Mouse (Mus musculus) ovary, postnatal 14 days (tissue): ENCODE data around the gene Grm8.

Source experiments
- DNase-seq: peaks from one replicate; pipeline ENCODE4 v3.0.0; 2022; ENCODE audit warnings: low spot score

Gene Grm8

DNA sequence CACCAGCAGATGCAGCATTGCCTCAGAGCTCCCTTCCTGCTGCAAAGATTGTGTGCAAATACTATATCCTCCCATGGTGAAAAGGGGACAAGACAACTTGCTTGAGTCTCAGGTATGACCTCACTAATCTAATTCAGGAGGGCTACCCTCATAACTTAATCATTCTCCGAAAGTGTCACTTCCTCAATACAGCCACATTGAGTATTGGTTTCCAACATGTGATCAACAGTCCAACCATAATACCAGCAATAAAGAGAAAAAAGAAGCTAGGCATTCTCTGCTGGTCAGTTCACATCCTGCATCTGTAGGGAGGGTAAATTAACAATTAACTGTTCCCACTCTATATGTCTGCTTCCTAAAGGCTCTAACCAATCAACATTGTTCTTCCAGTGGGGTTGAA lies 94.2 kb downstream of the Grm8 start:
- DNase-seq: no peak

DNA sequence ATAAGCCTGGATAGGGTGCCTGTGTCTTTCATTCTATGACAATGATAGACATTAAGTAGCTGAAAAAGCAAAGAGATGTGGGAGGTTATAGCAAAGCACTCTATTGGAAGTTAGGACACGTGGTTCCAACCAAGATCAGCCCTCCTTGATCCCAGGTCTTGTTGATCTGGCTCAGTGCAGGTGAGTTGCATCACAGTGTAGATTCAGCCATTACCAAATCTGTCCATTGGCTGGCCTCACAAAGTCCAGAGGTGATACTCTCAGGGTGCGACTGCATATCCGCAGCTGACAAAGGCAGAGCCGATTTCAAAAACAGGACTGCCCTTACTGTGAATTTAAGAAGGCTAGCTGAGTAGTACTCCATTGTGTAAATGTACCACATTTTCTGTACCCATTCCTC lies 103.0 kb downstream of the Grm8 start:
- DNase-seq: no peak

DNA sequence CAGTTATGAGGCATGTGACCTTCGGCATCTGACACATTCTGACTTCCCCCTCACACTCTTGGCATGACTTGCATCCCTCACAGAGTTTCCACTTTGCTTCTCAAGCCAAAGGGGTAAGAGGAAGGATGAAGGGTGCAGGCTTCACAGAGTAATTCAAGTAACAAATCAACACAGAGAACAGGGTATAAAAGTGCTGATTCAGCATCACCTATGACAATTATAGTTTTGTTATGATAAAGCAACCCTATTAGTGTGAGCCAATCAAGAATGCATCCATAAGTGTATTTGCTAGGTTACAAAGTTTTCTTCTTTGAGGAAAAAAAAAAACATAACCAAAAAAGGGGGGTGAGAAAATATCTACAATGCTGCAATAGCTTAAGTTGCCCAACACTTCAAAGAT lies 117.3 kb downstream of the Grm8 start:
- no peak for DNase-seq

DNA sequence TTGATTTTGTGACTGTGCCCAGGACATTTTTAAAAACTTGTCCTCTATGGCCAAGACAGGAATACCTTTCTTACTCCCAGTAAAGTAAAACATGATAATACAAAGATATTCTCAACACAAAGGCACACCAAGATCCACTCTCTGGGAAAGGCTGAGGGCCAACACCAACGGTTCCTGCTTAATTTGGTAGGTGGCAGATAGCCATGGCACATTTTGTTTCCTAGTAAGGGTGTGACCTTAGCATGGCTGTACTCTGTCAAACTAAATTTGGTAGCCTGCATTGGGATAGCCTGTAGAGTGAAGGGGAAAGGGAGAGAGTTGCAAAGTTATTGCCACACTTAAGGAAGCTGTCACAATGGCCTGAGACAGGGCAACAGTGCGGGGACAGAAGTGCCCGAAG lies 128.0 kb downstream of the Grm8 start:
- DNase-seq: no peak

DNA sequence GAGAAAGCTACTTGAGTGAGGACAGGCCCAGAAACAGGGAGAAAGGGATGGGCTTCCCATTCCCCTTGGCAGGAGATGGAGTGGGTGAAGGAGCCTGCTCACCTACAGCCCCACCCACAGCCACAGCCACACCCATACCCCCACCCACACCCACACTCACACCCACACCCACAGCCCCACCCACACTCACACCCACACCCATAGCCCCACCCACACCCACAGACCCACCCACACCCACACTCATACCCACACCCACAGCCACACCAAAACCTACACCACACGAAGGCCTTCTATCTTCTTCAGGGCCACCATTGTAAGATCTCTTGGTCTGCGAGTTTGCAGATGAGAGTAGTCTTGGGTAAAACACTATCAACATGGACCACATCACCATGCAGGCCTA lies 137.7 kb downstream of the Grm8 start:
- DNase-seq: no peak

DNA sequence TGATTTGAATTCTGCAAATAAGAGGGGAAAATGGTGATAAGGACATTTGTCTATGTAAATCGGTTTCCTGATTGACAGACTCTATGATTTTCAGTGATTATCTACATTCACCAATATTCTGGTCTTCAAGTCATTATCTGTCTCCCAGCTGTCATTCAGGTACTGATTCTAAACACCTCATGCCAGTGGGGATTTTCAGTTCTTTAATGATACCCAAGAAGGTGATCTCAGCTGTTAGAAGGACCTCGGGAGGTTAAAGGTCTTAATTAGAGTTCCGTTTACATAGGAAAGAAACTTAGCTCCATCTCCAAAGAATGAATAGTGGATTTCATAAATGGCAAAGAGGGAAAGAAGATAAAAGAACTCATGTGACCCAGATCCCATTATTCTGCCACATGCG lies 143.7 kb downstream of the Grm8 start:
- no peak for DNase-seq

DNA sequence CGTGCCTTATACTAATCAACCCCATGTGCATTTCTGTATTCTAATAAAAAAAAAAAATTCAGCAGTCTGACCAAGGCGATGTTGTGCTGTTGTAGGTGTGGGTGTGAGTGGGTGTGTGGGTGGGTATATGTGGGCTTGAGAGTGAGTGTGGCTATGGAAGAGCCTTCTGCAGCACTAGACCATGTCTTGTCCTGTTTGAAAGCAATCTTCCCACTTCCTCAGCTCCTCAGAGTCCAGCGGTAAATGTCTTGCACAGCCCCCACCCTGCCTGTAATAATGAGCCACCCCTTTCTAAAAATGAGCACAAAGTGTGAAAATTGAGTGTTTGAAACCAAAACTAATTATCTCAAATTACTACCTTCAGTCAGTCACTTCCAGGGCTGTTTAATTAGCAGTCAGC lies 152.4 kb downstream of the Grm8 start:
- DNase-seq: no peak

DNA sequence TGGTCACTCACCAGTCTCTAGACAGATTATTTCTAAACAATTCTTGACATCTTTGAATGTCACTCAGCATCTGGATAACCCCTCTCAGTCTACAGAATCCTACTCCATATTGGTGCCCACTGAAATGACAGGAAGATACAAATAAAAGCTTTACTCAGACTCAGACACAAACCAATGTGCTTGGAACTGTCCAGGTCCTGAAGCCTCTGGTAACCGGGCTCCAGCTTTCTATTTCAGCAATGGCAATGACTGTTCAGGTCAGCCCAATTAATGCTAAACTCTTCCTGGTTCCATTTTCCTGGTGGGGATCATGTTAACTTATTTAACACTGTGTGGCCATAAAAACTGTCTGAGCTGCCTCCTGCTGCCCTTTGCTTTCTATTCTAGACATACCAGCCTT lies 153.0 kb downstream of the Grm8 start:
- DNase-seq: no peak

DNA sequence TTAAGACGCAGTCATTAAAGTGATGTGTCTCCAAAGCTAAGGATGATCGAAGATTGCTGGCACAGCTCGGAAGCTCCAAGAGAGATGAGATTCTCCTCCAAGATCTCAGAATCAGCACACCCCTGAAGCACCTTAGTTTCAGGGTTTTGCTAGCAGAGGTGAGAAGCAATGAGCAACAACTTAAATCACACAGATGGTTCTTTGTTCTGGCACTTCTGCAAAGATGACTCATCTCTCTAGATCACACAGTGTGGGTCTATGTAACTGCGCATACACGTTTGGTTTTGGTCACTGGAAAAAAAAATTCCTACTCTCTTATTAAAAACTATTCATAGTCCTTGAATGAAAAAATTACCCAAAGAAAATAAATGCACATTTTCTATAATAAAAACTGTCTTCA lies 157.6 kb downstream of the Grm8 start:
- no peak for DNase-seq

DNA sequence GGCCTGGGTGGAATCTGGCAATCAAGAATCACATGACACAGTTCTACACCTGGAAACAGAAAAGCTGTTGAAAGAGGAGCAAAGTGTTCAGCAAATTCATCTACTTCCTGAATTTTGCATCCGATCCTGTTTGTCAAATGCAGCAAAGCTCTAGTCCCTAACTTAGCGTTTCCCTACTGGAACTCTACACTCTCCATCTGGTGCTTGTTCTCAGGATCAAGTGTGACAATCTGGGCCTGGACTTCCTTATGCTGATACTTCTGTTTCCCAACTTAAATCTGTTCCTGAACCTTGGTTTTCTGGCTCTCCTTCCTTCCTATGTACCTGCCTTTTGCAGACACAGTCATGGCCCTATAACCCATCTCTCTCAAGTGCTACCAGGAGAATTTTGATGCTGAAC lies 166.1 kb downstream of the Grm8 start:
- no peak for DNase-seq

DNA sequence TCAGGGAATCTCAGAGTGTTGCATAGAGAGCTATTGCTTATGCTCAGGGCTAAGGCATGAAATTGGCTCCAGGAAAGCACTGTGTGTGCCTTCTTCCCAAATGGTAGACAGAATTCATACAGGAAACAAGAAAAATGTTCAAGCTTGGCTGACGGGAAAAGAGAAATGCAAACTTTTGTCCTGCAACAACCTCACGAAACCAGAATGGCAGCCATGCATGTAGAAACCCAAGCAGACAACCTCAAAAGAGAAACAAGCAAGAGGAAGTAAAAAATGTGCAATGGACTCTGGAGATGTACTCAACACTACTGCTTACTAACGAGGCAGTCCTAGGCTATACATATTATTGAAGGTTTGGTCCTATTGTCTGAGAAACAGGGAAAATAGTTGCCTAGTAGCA lies 167.9 kb downstream of the Grm8 start:
- DNase-seq: no peak

DNA sequence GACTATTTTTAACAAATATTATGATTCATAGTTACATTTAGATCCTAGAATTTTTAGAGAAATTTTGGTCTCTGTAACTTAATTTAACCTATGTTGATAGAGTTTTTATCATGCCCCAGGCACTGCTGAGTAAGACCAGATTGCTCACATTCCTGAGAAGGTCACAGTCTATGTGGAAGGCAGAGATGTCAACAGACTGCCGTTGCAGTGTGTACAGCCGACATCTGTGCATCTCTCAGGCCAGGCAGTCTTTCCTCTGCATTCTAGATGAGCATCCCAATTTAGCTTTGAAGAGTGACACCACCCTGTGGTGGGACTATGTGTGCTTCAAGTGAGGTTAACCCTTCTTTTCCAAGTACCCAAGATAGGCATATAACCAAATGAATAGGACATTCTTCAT lies 169.7 kb downstream of the Grm8 start:
- no peak for DNase-seq

DNA sequence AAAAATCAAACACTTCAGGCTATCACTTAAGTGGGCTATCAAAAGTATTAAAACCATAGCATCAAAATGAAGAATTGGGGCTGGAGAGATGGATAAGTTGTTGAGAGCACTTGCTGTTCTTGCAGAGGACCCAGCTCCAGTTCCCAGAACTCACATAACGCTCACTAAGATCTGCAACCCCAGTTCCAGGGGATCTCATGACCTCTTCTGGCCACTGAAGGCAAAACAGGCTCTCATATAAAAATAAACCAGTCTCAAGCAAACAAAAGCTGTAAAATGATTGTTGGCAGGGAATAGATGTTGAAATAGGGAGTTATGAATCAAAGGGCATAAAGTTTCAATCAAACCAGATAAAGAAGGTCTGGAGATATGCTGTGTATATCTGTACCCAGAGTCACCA lies 171.1 kb downstream of the Grm8 start:
- no peak for DNase-seq

DNA sequence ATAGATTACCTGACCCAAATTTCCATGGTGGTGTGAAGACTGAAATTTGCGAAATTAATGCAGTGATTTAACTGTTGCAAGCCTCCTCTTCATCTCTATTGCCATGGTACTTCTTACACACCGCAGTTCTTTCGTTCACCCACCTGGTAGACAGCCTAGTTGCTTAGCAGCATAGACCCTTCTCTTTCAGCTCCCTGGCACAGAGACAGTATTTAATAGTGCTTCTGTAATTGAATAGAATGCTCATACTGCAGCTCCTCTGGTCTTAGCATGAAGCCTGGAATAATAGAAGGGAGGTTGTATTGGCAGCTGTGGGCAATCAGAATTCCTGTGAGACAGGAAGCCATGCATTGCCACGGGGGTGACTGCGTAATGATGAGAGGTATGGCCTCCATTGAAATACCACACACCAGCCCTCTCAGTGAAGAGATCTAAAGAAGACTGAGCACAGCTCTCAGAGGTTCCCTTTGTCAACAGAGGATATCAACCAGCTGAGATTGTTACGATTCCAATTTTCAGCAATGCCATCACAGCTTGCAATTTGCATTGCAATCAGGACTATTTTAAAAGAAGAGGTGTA lies 178.6 kb downstream of the Grm8 start:
- no peak for DNase-seq

DNA sequence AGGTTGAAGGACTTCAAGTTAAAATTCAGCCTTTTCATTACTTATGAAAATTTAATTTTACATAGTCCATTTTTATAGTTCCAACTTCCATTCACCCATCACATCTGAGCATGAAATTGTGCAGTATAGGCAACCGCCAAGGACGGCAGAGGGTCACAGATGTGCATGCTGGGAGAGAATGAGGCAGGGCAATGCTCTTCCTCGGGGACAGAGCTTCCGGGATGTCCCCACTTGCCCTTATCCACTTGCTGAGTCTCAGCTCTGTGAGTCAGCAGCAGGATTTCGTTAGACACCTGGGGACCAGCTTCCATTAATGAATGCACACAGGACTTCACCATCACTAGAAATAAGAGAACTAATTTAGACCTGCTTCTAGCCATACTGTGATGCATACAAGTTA lies 183.5 kb downstream of the Grm8 start:
- no peak for DNase-seq

DNA sequence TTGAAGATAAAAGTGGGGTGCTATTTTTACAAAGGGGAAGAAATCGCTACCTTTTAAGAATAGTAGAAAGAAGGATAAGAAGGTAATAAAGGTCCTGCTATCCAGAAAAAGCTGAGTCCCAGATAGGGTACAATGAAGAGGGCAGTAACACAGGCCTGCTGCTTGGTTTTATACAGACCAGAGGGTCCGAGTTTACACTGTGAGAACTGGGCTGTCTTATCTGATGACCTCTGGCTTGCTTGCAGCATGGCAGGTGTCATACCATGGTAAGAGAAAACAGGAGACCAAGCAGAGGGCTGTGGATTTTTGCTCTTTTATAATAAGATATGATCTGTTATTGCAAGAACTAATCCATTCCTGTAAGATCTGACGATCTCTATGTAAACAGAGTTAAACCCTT lies 206.9 kb downstream of the Grm8 start:
- DNase-seq: no peak

DNA sequence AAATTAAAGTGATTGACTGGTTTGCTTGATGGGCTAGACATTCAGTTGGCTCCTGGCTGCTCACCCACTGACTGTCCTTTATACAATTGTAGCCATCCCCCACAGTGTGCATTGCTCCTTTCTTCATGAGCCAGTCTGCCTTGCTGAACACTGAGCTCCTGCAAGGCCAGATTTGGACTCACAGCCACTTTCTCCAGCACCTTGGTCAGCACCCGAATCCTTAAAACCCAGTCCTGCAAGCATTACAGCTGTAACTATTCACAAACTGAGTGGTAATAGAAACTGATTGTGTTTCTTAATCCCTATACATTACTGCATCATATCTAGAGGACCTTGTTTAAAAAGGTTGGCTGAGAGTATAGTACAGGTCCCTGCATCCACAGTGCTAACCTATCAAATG lies 221.7 kb downstream of the Grm8 start:
- DNase-seq: no peak

DNA sequence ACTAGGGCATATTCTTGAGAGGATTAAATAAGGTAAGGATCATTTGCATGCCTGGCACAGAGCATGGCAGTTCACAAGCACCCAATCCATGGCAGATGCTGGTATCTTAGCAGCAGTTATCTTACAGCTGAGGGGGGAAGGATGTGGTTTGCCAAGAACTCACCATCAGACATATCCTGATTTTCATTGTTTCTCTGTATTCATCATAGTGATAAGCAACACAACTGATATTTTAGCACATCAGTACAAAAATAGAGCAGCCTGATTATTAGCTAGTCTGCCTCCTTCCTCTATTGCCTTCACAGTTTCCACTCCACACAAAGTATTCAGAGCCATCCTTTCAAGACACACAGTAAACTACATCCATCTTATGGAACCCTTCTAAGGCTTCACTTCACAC lies 230.6 kb downstream of the Grm8 start:
- no peak for DNase-seq

DNA sequence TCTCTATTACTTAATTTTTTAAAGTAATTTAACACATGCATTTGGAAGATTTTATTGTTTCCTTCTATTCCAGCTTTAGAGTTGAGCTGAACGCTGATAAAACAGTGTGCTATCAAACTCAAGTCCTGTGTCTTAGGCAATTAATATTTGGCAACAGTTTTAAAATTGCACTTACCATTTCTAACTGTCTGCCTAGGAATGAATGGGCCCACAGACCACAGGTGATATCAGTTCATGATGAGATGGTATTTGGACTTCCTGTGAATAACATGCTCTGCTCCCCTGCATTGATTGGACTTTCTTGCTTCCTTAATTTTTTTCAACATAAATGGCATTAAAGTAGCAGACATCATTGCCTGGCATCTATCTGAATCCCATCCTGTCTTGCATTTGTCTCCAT lies 232.8 kb downstream of the Grm8 start:
- no peak for DNase-seq

DNA sequence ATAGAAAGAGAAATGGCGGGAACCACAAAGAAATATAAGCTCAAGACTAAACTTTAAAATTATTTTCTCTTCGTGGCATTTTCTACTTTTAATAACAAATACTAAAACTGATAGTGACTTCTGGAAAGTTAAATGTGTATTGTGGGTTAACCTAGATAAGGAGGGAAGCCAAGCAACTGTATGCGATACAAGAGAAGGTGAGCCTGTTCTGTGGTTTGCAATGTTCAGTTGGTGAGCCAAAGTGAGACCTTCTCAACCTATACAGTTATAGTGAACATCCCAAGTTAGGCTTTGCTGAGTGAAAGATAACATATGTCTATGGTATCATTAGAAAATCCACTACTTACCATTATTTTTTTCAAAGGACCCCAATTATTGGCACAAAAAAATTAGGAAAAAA lies 233.6 kb downstream of the Grm8 start:
- DNase-seq: no peak

DNA sequence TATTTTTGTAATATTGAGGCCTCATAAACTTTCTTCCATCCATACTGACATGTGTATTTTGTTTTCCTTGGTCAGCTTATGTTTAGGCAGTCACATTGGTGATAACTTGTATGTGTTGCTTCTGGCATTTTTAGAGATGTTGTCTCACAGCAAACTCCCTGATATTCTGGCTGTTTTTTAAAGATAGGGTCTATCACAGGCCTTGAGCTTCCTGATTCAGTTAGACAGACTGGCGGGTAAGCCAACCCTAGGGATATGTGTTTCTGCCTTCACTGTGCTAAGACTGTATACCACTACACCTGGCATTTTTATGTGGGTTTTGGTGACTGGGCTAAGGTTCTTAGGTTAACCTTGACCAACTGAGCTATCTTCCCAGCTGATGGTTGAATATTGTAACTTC lies 239.8 kb downstream of the Grm8 start:
- DNase-seq: no peak

DNA sequence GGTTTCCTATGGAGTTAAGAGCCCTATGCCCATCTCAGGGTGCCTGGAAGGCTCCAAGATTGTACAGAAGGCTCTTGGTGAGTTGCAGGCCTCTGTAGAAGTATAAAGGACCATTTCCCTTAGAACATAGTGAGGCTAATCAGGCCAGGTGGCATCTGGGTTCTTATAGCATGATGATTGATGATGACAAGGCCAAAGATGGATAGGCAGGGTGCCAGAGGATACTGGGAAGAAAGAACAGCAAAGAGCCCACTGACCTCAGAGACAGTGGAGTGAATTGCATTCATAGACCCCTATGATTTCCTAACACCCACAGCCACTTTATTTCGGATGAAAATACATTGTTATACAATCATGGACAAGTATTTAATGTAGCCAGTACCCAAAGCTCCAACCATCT lies 242.1 kb downstream of the Grm8 start:
- no peak for DNase-seq

DNA sequence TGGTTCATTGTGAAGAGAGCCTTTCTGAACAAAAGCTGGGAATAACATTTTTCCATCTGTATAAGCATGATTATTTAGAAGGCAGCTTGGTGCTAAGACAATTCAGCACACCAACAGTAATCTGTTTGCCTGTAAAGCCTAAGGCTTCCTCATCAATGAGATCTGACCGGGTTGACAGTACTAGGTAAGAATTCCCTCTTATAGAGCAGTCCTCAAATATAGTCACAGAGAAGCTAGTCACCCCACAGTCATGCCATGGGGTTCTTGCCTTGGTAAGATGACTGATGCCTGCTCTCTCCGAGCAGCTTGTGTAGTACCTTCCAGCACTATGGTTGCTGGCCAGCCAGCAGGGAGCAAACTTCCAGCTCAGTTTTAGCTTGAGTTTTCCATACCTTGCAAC lies 246.6 kb downstream of the Grm8 start:
- DNase-seq: no peak

DNA sequence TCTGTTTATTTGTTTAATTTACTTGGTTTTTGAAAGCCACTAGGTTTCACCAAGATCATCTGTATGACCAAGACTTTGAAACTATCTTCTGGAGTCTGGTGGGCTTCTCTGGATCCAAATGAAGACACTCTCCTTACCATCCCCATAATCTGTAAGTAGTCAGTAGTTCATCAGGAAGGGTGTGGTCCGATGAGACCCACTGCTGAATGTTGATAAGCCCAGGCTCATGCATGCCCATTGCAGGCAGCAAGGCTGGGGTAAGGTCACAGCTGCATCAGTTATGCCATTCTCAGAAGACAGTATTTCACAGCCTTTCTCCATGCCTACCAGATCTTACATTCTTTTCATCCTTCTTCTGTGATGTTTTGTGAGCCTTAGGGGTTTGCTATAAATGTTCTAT lies 247.1 kb downstream of the Grm8 start:
- DNase-seq: no peak

DNA sequence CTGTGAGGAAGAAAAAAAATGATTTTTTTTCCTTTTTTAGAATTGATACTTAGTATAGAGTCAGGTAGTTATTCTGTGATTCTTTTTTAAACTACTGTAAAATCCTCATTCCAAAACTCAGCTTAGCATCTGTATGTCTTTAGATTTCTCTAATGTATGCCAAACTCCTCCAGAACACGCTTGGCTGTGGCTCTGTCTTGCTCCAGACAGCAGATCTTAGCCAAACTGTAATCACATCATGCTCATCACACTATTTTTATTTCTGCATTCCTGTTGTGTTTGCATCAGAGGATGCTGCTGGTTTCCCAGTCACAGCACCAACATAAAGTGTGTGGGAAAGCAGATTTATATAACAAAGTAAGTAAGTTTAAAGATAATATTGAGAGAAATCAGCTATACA lies 249.2 kb downstream of the Grm8 start:
- no peak for DNase-seq
